Mouse (Mus musculus): ENCODE results near the gene Il1rn. TPM values are rescaled to one million over a fixed set of nuclear protein-coding genes. Genes with fewer than 3 reads are reported as not detected.

Gene Il1rn
- polyA plus RNA-seq, 1 experiment from 2014 or later: 0.19 TPM

DNA sequence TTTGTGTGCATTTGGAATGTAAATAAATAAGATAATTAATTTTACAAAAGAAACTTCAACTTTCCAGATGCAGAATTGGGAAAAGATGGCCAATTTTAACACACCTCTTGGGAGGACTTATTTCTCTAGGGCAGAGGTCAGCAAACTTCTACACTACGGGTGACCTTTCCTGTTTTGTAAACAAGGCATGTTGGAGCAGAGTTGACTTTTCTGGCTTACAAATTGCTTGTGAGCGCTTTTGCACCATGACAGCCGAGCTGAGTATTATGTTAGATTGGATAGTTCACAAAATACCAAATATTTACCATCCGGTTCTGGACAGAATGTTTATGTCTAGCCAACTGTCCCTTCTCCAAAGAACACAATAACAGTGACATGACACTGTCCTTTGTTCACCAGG, 8.0 kb downstream of the Il1rn start:
- Histone ChIP-seq H3K9ac (ENCODE audit: low read length) (no peak overlapping the region), H3K4me3 (ENCODE audit: low read length) (no peak overlapping the region), H3K4me1 (replicated peaks; ENCODE audit: control insufficient read depth, insufficient read depth, low read length) (no peaks in the 10 kb centered on the region), H3K4me2 (ENCODE audit: low read depth, low read length) (no peak overlapping the region), H3K27ac (ENCODE audit: low read length) (no peak overlapping the region), H3K9me3 (ENCODE audit: control insufficient read depth, low read length) (no peaks in the 10 kb centered on the region), H3K27me3 (ENCODE audit: control insufficient read depth, insufficient read depth, low read depth, low read length) (no peaks in the 10 kb centered on the region), H3K36me3 (ENCODE audit: control insufficient read depth, insufficient read depth, low read length) (no peaks in the 10 kb centered on the region)
- ATAC-seq (ENCODE audit: low read depth): no peak
- 35% methylated on average over 4 of the region's 4 CpGs for WGBS

DNA sequence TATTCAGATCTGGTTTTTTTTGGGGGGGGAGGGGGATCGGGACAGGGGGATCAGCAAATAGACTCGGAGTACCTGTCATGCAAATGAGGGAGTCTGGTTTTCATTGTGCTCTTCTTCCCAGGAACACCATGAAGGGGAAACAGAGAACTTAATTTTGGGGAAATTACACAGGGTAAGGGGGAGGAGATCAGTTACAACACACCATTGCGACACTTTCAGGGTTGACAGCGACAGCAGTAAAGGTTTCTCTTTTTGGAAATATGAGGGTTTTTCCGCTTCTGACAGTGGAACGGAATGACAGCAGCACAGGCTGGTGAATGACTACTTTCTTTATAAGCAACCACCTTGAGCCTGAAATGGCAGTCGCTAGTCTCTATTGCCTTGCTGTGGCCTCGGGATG, 8.4 kb downstream of the Il1rn start:
- H3K36me3 ChIP-seq (ENCODE audit: control insufficient read depth, insufficient read depth, low read length): no peaks in the 10 kb centered on the region
- no peak overlapping the region for H3K9ac ChIP-seq (ENCODE audit: low read length)
- H3K27me3 ChIP-seq (ENCODE audit: control insufficient read depth, insufficient read depth, low read depth, low read length): no peaks in the 10 kb centered on the region
- H3K4me2 ChIP-seq (ENCODE audit: low read depth, low read length): no peak overlapping the region
- H3K4me1 ChIP-seq (replicated peaks; ENCODE audit: control insufficient read depth, insufficient read depth, low read length): no peaks in the 10 kb centered on the region
- H3K27ac ChIP-seq (ENCODE audit: low read length): no peak overlapping the region
- WGBS: 72% methylated on average over 8 of the region's 8 CpGs
- no peak overlapping the region for H3K4me3 ChIP-seq (ENCODE audit: low read length)
- no peak for ATAC-seq (ENCODE audit: low read depth)
- no peaks in the 10 kb centered on the region for H3K9me3 ChIP-seq (ENCODE audit: control insufficient read depth, low read length)

DNA sequence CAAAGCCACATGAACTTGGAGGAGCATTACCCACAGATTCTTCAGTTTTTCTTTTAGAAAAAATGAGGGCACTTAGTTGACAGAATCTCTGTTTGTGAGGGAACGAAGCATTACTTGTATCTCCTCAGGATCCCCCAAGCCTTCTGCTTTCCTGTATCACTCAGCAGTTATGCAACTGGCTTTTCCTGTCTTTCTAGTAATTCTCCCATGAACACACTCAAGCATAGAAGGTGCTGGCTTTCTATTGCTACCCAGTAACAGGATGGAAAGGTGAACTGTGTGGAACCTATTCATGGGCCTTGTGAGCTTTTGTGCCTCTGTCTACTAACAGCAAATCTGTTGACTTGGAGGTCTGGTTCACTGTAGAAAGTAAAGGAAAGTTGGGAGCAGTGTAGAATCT, 11.3 kb downstream of the Il1rn start:
- ATAC-seq (ENCODE audit: low read depth): no peak
- 74% methylated on average over 1 of the region's 1 CpGs for whole genome bisulfite sequencing
- H3K9me3 ChIP-seq (ENCODE audit: control insufficient read depth, low read length): no peaks in the 10 kb centered on the region
- no peak overlapping the region for H3K4me2 ChIP-seq (ENCODE audit: low read depth, low read length)
- H3K9ac ChIP-seq (ENCODE audit: low read length): no peak overlapping the region
- H3K4me1 ChIP-seq (replicated peaks; ENCODE audit: control insufficient read depth, insufficient read depth, low read length): no peaks in the 10 kb centered on the region
- H3K27ac ChIP-seq (ENCODE audit: low read length): no peak overlapping the region
- no peaks in the 10 kb centered on the region for H3K27me3 ChIP-seq (ENCODE audit: control insufficient read depth, insufficient read depth, low read depth, low read length)
- H3K36me3 ChIP-seq (ENCODE audit: control insufficient read depth, insufficient read depth, low read length): no peaks in the 10 kb centered on the region
- no peak overlapping the region for H3K4me3 ChIP-seq (ENCODE audit: low read length)

DNA sequence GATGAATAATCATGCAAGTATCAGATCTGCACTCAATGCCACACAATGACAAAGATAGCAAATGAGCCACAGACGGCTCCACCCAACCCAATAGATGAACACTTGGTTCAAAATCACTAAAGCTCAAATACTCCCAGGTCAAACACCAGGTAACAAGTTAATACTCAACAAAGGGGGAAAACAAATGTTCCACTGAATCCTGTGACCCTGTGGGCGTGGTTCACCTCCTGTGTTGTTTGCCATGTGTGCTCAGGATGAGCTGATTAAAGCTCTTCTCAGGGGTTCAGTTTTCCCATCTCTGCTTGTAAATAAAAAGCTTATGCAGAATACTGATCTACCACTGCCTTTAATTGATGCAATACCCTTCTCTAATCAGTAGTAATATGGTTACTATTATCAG, 14.5 kb downstream of the Il1rn start:
- H3K4me3 ChIP-seq (ENCODE audit: low read length): no peak overlapping the region
- H3K27me3 ChIP-seq (ENCODE audit: control insufficient read depth, insufficient read depth, low read depth, low read length): no peaks in the 10 kb centered on the region
- 69% methylated on average over 2 of the region's 2 CpGs for WGBS
- ATAC-seq (ENCODE audit: low read depth): no peak
- H3K4me2 ChIP-seq (ENCODE audit: low read depth, low read length): no peak overlapping the region
- H3K9ac ChIP-seq (ENCODE audit: low read length): no peak overlapping the region
- H3K27ac ChIP-seq (ENCODE audit: low read length): no peak overlapping the region
- H3K4me1 ChIP-seq (replicated peaks; ENCODE audit: control insufficient read depth, insufficient read depth, low read length): no peaks in the 10 kb centered on the region
- no peaks in the 10 kb centered on the region for H3K9me3 ChIP-seq (ENCODE audit: control insufficient read depth, low read length)
- H3K36me3 ChIP-seq (ENCODE audit: control insufficient read depth, insufficient read depth, low read length): no peaks in the 10 kb centered on the region

DNA sequence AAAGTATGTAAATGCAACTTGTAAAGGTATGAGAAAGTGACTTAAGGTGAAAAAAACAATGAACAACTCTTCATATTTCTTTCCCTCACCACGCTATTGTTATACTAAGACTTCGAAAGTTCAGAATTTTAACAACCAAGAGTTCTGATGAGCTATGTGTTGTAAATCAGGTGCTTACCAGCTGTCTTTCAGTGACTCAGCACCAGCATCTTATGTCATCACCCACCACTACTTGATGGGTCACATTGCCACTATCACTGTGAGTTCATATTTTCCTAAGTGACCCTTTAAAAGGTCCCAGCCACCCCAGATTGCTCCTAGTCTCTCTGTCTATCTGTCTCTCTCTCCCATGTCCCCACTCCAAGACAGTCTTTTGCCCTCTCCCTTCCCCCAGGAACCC, 16.4 kb downstream of the Il1rn start:
- H3K9me3 ChIP-seq (ENCODE audit: control insufficient read depth, low read length): no peaks in the 10 kb centered on the region
- H3K9ac ChIP-seq (ENCODE audit: low read length): no peak overlapping the region
- no peak overlapping the region for H3K4me3 ChIP-seq (ENCODE audit: low read length)
- no peaks in the 10 kb centered on the region for H3K4me1 ChIP-seq (replicated peaks; ENCODE audit: control insufficient read depth, insufficient read depth, low read length)
- no peak overlapping the region for H3K4me2 ChIP-seq (ENCODE audit: low read depth, low read length)
- no peak overlapping the region for H3K27ac ChIP-seq (ENCODE audit: low read length)
- no peaks in the 10 kb centered on the region for H3K36me3 ChIP-seq (ENCODE audit: control insufficient read depth, insufficient read depth, low read length)
- H3K27me3 ChIP-seq (ENCODE audit: control insufficient read depth, insufficient read depth, low read depth, low read length): no peaks in the 10 kb centered on the region
- WGBS: 87% methylated on average over 2 of the region's 2 CpGs
- ATAC-seq (ENCODE audit: low read depth): no peak

DNA sequence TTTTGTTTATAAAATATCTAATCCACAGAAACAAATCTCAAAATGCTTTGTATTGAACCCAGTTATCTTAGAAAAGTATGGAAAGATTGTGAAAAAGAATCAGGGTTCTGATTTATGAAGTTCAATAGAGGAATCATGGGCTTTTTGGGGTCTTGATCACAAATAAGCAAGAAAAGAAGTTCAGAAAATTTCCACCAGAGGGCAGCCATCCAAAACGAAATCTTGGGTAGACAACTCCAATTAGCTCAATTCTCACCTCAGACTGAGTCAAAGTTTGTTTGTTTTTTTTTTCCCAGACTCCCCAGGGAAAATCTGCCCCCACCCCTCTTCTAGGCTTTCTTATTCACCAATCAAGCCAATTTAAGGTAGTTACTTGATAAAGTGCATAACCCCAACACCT, 21.0 kb downstream of the Il1rn start:
- 4% methylated on average over 1 of the region's 1 CpGs for WGBS
- H3K27ac ChIP-seq (ENCODE audit: low read length): no peak overlapping the region
- no peaks in the 10 kb centered on the region for H3K36me3 ChIP-seq (ENCODE audit: control insufficient read depth, insufficient read depth, low read length)
- no peak overlapping the region for H3K4me3 ChIP-seq (ENCODE audit: low read length)
- no peak overlapping the region for H3K9ac ChIP-seq (ENCODE audit: low read length)
- H3K27me3 ChIP-seq (ENCODE audit: control insufficient read depth, insufficient read depth, low read depth, low read length): no peaks in the 10 kb centered on the region
- H3K9me3 ChIP-seq (ENCODE audit: control insufficient read depth, low read length): no peaks in the 10 kb centered on the region
- no peak overlapping the region for H3K4me2 ChIP-seq (ENCODE audit: low read depth, low read length)
- no peak for ATAC-seq (ENCODE audit: low read depth)
- H3K4me1 ChIP-seq (replicated peaks; ENCODE audit: control insufficient read depth, insufficient read depth, low read length): no peaks in the 10 kb centered on the region

DNA sequence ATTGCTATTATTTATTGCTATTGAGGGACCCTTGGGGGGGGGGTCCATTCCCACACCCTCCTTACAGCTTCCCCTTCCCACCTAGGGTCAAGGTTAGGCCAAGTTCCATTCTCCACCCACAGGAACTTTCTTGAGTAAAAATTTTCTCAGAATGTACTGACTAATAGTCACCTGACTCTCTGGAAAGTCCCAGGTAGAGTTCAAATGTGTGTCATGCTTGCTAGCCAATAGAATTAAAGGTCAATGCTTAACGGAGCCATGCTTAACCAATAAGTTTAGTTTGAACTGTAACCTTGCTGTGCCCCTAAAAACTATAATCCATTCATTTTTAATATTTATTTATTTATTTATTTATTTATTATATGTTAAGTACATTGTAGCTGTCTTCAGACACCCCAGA, 22.7 kb downstream of the Il1rn start:
- 79% methylated on average over 1 of the region's 1 CpGs for WGBS
- Histone ChIP-seq H3K4me2 (ENCODE audit: low read depth, low read length) (no peak overlapping the region), H3K27ac (ENCODE audit: low read length) (no peak overlapping the region), H3K36me3 (ENCODE audit: control insufficient read depth, insufficient read depth, low read length) (no peaks in the 10 kb centered on the region), H3K9me3 (ENCODE audit: control insufficient read depth, low read length) (no peaks in the 10 kb centered on the region), H3K9ac (ENCODE audit: low read length) (no peak overlapping the region), H3K27me3 (ENCODE audit: control insufficient read depth, insufficient read depth, low read depth, low read length) (no peaks in the 10 kb centered on the region), H3K4me1 (replicated peaks; ENCODE audit: control insufficient read depth, insufficient read depth, low read length) (no peaks in the 10 kb centered on the region), H3K4me3 (ENCODE audit: low read length) (no peak overlapping the region)
- no peak for ATAC-seq (ENCODE audit: low read depth)

DNA sequence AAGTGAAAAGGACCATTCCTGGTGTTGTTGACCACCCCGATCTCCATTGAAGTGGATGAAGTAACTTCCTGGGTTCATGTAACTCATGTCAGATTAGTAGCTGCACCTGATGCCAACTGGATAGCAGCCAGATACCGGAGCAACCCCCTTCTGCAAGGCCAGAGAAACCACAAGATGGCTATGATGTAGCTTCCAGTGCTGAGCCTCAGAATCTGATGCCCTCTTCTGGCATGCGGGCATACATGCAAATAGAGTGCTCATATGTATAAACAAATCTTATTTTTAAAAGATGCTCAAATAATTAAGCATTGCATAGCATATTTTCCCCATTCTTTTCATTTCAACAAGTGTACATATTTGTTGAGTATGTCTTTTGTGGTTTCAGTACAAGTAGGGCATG, 27.2 kb downstream of the Il1rn start:
- H3K4me2 ChIP-seq (ENCODE audit: low read depth, low read length): no peak overlapping the region
- H3K4me3 ChIP-seq (ENCODE audit: low read length): no peak overlapping the region
- H3K9ac ChIP-seq (ENCODE audit: low read length): no peak overlapping the region
- WGBS: 46% methylated on average over 3 of the region's 3 CpGs
- H3K27ac ChIP-seq (ENCODE audit: low read length): no peak overlapping the region
- no peak for ATAC-seq (ENCODE audit: low read depth)
- peaks cover 7% of the 10 kb centered on the region for H3K4me1 ChIP-seq (replicated peaks; ENCODE audit: control insufficient read depth, insufficient read depth, low read length)
- no peaks in the 10 kb centered on the region for H3K27me3 ChIP-seq (ENCODE audit: control insufficient read depth, insufficient read depth, low read depth, low read length)
- H3K36me3 ChIP-seq (ENCODE audit: control insufficient read depth, insufficient read depth, low read length): no peaks in the 10 kb centered on the region
- H3K9me3 ChIP-seq (ENCODE audit: control insufficient read depth, low read length): no peaks in the 10 kb centered on the region

DNA sequence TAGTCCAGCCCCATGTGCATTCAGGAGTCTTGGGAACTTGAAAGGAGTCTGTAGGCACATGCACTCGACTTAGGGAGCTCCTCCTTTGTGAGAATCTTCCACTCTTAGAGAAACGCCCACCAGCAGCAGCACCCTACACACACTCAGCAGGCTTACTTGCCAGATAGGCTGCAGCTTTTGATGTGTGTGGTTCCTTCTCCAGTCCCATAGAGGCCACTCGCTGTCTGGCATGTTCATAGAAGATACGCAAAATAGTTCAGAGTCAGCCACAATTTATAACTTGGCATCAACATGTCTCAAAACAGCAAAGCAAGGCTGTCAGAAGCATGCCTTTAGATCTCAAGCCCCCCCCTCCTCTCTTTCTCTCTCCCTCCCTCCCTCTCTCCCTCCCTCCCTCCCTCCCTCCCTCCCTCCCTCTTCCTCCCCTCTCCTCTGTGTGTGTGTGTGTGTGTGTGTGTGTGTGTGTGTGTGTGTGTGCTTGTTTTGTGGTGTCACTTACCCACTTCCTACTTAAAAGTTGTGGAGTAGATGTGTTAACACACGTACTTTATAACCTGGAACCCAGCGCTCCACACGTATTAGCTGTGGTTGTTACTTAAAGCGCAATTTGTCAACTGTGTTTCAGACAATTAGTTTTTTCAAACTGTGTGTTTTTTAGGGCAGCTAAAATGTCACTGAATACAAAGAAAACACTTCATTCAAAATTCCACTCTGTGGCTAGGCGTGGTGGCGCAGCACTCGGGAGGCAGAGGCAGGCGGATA, 29.7 kb downstream of the Il1rn start:
- no peak overlapping the region for H3K4me3 ChIP-seq (ENCODE audit: low read length)
- H3K4me1 ChIP-seq (replicated peaks; ENCODE audit: control insufficient read depth, insufficient read depth, low read length): peaks cover 7% of the 10 kb centered on the region
- no peaks in the 10 kb centered on the region for H3K36me3 ChIP-seq (ENCODE audit: control insufficient read depth, insufficient read depth, low read length)
- ATAC-seq (ENCODE audit: low read depth): no peak
- H3K27me3 ChIP-seq (ENCODE audit: control insufficient read depth, insufficient read depth, low read depth, low read length): no peaks in the 10 kb centered on the region
- WGBS: 57% methylated on average over 12 of the region's 12 CpGs
- no peaks in the 10 kb centered on the region for H3K9me3 ChIP-seq (ENCODE audit: control insufficient read depth, low read length)
- no peak overlapping the region for H3K4me2 ChIP-seq (ENCODE audit: low read depth, low read length)
- H3K27ac ChIP-seq (ENCODE audit: low read length): no peak overlapping the region
- H3K9ac ChIP-seq (ENCODE audit: low read length): no peak overlapping the region
